Mouse (Mus musculus): Measurements from ENCODE around the gene Comt.

The Comt gene

GRCm38 (mm10) chr16:18409776-18410175 lies 16.9 kb downstream of the Comt start:
- DNase-seq, result peak; percentile 19

- DNase-seq, result no peak
These were observed 18.7 kb downstream of the Comt start for GRCm38 (mm10) chr16:18407912-18408311.

DNA sequence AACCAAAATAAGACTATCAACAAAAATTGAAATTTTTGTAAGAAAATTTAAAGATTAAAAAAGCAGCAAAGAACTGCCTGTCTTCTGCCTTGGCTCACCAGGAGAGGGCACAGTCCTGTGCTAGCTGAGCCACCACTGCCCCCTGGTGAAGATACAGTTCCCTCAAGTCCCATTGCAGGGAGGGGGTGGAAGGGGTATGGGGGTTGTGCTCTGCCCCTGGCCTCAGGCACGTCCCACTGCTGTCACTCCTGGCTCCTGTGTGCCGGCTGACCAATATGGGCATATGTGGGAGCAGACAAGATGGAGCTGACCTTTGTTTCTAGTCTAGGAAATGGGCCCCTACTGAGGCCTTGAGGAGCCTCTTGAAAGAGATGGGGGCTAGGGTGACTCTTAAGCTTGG lies 20.4 kb downstream of the Comt start:
- DNase-seq, result no peak

DNA sequence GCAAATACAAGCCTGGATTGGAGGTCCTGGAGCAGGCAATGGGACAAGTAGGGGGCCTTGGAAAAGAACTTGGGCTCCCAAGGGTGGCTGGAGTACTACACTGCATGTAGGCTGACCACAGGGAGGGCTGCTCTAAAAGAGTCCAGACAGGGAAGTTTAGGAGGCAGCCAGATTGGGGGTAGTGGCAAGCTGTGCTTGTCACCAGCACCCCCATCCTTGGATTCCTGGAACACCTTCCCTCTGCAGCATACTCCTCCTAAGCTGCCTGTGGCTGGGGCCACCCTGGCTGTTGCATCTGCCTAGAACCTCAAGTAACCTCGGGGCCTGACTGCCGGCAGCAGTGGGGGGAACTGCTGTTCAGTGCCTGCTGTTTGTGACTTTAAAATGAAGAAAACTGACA lies 20.8 kb downstream of the Comt start:
- no peak for DNase-seq

DNA sequence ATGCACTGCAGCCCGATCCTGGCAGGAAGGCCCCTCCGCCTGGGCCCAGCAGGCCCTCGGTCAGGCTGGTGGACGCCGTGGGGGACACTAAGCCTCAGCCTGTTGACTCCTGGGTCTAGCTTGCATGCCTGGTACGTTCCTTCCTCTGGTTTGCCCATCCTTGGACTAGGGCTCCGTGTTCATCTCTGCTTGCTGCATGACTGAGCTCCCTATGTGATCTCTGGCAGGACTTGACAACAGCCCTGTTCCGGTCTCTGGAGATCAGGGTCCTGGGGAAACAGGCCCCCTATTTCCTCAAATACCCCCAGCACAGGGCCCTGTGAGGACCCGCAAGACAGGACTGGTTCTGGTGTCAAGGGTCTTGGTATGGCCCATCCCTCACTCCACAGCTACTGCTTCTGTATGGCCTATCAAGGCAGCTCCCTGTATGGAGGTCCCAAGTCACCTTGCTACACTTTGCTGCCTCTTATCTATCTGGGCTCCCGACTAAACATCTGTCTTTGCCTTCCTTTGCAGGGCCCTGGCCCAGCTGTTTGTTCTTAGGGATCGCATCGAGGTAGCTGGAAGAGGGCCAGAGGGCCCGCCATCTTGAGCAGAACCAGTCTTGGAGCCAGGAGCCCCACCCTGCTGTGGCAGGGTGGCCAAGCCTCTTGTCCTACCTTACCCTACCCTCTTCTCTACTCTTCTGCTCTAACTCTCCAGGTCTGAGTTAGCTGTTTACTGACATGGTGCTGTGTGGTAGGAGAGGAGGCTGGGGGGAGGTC lies 21.4 kb downstream of the Comt start:
- no peak for DNase-seq

- DNase-seq, result no peak
These were observed 23.4 kb downstream of the Comt start for GRCm38 (mm10) chr16:18403285-18403684.

DNA sequence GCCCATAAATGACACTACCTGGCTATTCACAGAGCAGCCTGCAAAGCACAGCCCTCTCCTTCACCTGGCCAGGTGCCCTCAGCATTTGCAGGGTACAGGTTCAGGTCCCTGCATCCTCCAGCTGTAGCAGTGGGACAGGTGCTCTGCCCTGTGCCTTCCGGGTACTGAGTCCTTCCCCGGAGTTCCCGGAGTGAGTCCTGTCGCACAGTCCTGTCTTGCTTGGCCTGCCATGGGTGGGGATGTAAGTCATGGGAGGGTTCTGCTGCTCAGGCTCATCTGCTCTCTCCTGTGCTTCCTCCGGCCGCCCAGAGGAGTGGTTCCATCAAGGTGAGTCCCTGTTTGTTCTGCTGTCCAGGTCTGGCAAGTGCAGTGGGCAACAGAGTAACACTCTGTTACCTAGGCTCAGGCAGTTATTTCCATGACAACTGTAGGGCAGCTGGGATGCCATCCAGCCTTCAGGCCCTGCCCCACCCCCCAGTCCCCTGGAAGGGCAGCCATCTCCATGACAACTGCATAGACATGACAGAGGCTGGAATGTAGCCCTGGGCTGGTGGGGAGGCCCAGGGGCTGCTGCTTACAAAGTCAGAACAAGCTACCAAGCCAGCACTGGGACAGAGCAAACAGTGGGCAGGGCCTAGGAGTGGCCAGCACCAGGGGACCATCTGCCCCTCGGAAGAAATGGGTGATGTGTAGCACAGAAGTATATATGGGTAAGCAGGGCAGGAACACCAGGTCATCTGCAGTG lies 26.0 kb downstream of the Comt start:
- DNase-seq, result no peak

DNA sequence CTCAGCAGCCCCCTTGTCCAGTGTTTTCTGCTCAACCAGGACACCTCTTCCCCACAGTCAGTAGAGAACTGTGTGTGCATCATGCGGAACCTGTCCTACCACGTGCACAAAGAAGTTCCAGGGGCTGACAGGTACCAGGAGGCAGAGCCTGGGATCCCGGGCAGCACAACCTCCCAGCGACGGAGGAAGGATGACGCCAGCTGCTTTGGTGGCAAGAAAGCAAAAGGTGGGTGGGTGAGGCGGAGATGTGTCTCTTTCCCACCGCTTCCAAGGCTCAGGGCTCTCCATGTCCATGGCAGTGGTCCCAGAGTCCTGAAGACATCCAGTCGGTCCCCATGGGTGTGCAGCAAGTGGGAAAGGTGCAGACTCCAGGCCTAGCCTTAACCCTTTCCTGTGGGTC lies 26.6 kb downstream of the Comt start:
- no peak for DNase-seq

- no peak for DNase-seq
These were observed 29.6 kb downstream of the Comt start for GRCm38 (mm10) chr16:18396791-18397621.

- DNase-seq, result peak; percentile 86
These were observed 30.5 kb downstream of the Comt start for GRCm38 (mm10) chr16:18396201-18396600.

GRCm38 (mm10) chr16:18395620-18396036 lies 31.0 kb downstream of the Comt start:
- peak; percentile 45 for DNase-seq

- DNase-seq, result no peak
These were observed 31.7 kb downstream of the Comt start for GRCm38 (mm10) chr16:18394777-18395619.

DNA sequence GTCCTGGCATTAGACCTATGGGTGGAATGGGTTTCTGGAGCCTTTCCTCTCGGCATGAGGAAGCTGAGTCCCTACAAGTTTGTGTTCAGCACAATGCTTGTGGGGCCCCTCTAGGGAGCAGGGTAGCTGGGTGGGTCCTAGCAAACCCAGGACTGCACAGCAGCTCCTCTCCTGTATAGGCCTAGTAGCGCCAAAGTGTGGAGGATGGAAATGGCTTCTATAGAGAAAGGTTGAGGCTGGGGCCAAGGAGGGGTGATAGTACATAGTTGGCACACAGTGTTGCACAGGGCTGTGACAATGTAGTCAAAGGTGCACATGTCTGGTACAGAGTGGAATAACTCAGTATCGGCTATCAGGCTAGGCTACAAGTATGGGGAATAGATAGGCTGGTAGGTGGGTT lies 32.6 kb downstream of the Comt start:
- DNase-seq, result no peak

DNA sequence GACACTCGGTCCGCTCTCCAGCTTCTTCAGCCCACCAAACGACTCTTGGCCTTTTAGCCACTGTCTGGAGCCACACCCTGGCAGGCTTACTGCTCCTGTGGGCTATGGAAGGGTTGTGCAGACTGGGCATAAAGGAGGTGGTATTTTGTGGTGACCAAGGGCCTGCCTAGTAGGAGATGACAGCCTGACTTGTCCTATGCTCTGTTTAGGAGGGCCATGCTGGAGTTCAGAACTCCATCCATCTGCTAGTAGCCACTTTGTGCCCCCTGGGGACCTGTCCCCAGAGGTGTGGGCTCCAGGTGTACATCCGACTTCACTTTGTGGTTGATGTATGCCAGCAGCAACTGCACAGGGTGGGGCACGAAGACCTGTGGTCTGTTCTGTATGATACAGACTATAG lies 33.1 kb downstream of the Comt start:
- DNase-seq, result no peak

DNA sequence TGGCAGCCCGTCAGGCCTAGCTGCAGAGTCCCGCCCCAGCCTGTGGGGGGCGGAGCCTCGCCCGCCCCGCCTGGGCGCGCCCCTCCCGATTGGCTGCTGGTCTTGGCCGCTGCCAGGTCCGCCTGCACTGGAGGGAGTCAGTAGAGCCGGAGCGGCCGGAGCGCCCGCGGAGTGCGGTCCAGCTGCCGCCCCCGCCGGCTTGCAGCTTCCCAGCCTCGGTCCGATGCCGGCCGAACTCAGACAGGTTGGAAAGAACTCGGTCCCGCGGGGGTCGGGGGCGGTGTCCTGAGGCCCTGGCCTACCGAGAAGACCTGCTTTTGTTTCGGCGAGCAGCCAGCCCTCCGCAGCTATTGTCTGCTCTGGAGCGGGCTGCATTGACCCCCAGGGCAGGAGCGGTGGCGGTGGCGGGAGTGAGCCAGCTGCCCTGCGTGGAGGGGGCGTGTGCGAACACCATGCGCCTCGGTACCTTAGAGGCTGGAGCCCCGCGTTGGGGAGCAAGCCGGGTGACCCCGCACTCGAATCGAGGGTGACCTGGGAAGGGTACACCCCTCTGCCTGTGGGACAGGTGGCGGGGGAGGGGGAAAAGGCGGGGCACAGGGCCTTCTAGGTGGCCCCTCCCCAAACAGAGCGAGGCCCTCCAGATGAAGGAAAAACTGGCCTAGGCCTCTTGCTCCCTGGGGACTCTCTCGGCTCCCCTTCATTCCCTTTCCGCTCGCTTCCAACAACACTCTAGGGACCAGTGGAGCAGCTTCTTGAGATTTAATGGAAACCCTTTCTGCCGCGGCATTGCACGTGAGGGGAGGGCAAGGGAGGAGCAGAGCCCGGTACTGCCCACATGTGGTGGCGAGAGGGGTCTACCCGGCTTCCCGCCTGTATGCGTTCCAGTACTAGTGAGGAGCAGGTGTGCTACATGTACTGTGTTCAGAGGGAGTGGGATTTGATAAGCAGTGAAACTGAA lies 33.9 kb downstream of the Comt start:
- peak; percentile 92 for DNase-seq

DNA sequence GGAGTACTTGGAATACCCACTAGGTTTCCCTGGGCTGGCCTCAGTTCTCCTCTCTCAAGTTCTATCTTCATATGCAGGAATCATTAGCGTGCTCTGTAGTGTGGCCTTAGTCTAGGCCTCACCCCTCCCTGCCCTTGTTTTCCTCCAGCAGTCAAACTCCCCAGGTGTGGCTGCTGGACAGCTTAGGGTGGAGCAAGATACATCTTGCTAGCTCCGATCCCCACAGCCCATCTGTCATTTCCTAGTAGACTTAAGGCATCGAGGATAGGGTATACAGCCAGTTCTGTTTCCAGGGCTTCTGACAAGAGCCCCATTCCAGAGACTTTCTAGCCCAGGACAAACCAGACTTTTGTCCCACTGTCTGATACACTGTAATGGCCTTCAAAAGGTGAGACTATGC lies 34.9 kb downstream of the Comt start:
- DNase-seq, result no peak

DNA sequence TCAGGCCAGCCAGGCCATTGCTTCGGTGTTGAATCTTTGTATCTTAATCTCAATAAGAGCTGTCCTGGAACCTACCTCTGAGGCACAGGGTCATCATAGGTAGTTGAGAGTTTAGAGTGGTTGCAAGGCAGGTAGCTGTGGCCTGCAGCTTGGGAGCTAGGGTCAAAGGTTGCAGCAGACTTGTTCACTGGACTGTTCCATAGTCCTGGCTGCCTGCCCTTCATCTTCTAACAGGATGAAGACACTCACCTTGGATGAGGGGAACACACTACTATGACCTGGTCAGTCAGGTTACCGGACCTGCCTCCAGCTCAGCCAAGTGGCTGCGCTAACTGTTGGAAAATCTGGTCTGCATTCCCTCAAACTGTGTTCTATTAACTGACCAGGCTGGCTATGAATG lies 35.5 kb downstream of the Comt start:
- peak; percentile 79 for DNase-seq

DNA sequence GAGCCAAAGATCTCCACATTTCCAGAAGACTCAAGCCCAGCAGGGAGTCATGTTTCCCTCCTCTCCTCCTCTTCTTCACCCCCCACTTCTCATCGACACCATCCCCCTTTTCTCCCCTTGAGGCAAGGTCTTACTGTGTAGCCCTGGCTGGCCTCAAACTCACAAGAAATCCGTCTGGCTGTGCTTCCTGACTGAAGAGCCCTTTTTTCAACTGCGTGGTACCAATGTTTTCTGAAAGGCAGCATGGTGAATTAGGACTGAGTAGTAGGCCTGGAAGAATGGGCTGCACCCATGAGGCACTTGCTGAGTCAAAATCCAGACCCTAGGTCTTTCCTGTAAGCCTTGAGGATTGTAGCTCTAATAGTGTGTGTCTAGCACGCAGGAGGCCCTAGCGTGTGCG lies 36.3 kb downstream of the Comt start:
- no peak for DNase-seq

DNA sequence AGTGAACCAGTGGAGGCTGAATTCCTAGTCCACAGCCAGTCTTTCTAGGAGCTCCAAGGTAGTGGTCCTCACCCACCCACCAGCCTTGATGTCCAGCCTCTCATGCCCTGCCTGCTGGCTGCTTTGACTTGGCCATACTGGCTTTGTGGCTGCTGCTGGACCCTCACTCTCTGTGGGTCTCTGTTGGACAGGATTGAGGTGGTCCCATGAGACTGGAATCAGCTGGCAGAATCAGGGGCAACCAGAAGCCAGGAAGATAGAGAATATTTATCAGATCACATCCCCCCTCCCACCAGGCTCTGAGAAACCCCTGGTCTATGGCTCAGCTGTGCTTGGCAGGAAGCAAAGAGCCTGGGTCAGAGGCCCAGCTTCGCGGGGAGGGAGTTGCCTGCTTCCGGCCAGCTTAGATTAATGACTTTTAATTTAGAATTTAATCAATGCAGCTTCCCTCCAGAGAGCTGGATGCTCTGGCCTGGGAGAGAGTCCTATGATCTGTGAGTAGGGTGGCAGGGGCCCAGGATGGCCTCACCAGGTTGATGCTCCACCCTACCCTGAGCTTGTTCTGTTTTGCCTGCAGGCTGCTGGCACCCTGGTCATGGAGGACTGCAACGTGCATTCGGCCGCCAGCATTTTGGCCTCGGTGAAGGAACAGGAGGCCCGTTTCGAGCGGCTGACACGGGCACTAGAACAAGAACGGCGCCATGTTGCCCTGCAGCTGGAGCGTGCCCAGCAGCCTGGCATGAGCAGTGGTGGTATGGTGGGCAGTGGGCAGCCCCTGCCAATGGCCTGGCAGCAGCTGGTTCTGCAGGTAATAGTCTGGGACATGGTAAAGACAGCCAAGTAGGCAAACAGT lies 37.8 kb downstream of the Comt start:
- peak; percentile 12 for DNase-seq
